Mouse (Mus musculus): ENCODE measurements at regions not wholly inside any gene's neighbourhood (a gene's known extent, or its start where the extent isn't known, plus 50 kb on each side); places are given as distances from the start of the nearest gene placed in this dataset.

DNA sequence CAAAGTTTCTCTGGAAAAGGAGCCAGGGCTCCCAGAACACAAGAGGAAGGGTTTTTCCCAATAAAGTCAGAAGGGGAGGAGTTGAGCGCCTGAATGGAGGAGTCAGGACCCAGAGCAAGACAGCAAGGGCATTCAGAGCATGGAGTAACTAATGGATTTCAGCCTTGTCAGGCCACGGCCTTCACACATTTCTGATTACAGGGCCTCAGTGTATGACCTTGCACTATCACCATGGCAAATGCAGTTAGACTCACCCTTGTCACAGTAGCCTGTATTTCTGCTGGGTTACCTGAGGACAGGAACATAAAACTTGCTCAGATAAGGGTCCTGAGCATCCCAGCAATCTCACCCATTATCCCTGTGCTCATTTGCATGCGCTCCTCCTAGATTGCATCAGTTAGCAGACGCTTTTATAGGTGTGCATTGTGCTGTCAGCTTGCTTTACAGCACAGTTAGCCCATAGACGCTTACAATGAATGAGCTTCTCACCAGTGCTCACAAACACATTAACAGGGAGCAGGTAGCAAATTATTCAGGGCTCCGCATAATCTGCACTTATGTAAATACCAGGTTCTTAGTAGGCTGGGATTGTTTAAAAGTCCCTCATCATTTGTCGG is 547.4 kb downstream of the Insc start:
- in situ Hi-C loops (cut with MboI, MseI), result no loop called here

DNA sequence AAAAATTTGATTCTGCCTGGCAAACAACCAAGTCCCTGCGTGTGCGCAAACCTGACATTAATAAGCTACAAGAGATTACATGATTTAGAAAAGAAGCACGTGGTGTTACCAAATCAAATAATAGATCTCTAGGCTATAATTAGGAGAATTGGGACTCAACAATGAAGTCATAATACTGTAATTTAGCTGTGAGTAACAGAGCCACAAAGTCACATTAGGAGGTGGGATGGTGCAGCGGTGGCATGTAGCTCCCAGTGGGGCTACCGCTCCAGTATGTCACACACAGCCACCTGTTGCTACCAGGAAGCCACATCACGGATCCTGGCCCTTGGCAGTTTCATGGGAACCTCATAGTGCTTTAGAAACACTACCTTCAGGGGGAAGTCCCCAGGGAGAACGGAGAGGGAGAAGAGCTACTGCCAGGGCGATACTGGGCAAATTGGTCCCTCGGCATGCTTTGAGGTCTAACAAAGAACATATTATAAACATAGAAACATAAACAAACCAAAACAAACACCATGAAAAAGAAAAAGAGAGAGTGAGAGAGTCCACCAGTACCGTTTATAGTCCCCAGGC is 551.2 kb downstream of the Insc start:
- in situ Hi-C loops (cut with MboI, MseI), result no loop called here

GRCm38 (mm10) chr7:115300241-115300640 is 556.7 kb downstream of the Insc start:
- in situ Hi-C loops (cut with MboI, MseI), result no loop called here

DNA sequence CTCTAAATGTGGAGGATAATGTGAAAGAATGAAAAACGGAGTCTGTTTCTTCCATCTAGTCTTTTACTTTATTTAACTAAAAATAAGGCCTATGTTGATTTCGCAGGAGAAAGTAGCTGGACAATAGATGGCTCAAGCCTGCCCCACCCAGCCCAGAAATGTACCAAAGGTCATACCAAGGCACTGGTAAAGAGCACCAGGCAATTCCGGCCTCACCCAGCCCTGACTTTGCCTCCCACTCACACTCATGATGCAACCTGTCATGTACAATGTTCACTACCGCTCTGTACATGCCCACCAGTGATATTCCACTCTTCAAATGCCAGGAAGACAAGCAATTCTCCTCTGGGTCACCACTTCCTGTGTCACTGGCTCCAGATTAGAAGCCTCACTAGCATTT is 564.9 kb downstream of the Insc start:
- in situ Hi-C loops (cut with MboI, MseI), result no loop called here

GRCm38 (mm10) chr7:115310400-115311225 is 567.1 kb downstream of the Insc start:
- in situ Hi-C loops (cut with MboI, MseI), result no loop called here

DNA sequence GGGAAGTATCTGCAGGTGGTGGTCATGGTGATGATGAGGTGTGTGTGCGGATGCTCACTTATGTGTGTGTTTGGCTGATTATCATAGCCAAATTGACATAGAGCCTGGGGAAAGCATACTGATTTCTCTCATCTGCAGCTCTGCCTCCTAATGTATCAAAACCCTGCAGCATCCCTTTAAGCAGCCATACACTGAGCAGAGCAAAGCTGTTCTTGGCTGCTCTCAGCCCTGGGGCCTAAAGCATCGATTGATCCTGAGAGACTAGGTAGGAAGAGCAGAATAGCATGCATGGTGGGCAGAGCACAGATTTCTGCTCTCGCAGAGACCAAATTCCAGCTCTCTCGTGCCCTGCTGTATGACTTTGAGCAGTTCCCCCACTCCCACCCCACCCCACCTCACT is 576.0 kb downstream of the Insc start:
- in situ Hi-C loops (cut with MboI, MseI), result no loop called here

- in situ Hi-C loops (cut with MboI, MseI), result loop anchor here (10.0 kb wide), 1 partner anchor 1972 kb away; no protein-coding TSS in a partner anchor
These were observed 579.5 kb downstream of the Insc start for GRCm38 (mm10) chr7:115322989-115323388.

GRCm38 (mm10) chr7:115328300-115328699 is 584.8 kb downstream of the Insc start:
- in situ Hi-C loops (cut with MboI, MseI), result loop anchor here (10.0 kb wide), 1 partner anchor 1967 kb away; no protein-coding TSS in a partner anchor

- in situ Hi-C loops (cut with MboI, MseI), result no loop called here
These were observed 588.2 kb downstream of the Insc start for GRCm38 (mm10) chr7:115331698-115332097.

DNA sequence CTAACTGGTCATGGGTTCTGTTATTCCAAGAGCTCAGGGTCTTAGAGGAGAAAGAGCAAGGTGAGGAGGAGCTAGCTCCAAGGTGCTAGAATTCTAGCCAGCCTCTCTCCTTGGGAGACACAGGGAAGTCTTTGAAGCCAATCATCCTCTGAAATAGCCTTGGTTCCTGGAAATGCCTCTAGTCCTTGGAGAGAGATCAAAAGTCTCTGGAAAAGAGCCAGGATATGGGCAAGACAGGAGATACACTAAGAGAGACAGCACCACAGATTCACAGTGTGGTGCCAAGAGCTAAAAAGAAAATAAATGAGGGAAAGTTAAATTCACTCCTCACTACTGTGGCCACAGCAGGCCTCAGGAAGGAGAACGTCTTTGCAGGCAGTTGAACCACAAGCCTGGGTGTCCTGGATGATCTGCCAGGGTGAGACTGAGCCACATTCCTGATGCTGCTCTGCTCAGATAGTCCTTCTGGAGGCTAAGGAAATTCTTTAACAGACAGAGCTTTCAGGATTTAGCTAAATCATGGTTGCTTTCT is 589.6 kb downstream of the Insc start:
- in situ Hi-C loops (cut with MboI, MseI), result no loop called here

- in situ Hi-C loops (cut with MboI, MseI), result no loop called here
These were observed 591.6 kb downstream of the Insc start for GRCm38 (mm10) chr7:115335051-115335450.

DNA sequence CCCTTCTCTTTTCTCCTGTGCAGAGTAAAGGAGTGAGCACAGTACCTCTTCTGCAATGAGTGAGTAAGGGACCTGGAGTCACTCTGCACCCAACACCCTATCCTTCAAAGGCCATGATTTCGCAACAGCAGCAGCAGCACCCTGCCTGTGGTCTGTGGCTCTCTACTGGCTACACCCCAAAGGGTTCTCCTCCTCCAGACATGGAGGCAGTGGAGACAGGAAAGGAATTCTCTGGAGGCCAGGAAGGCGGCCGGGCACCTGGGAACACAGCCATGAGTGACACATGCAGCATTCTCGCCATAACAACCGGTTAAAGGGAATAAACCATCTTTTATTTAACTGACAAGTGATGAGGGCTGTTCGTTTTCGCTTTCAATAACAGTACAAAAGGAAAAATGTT is 596.7 kb downstream of the Insc start:
- in situ Hi-C loops (cut with MboI, MseI), result no loop called here

GRCm38 (mm10) chr7:115341007-115341406 is 597.5 kb downstream of the Insc start:
- in situ Hi-C loops (cut with MboI, MseI), result no loop called here

DNA sequence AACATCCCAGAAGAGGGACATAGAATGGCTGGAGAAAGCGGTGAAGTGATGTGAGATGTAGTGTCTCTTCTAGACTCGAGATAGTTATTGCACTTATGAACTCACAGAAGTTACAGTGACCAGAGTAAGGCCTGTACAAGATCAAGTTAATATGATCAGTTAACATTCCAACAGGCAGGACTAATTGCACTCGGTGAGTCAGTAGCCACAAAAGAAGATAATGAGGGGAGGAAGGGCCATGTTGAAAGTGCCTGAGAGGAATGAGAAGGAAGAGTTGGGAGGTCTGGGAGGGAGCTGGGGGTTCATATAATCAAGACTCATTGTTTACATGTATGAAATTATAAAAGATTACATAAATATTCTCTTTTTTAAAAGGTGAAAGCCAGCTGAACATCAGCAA is 602.3 kb downstream of the Insc start:
- in situ Hi-C loops (cut with MboI, MseI), result no loop called here

- in situ Hi-C loops (cut with MboI, MseI), result no loop called here
These were observed 615.2 kb downstream of the Insc start for GRCm38 (mm10) chr7:115358711-115359110.

DNA sequence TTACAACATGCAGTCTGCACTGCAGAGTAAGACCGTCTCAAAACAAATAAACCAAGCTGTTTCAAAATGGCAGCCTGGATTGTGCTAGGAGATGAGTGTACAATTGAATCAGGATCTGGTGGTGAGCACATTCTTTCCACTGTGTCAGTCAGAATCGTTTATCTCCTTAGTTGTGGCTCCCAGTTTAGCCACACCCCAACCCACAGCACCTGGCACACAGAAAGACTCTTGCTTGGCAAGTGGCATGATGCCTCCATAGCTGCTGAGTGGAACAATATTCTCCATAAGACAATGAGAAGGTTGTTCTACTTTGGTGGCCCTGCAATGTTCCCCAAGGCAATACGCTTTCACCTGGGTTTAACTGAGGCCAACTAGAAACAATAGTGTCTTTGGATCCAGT is 616.6 kb downstream of the Insc start:
- in situ Hi-C loops (cut with MboI, MseI), result no loop called here

DNA sequence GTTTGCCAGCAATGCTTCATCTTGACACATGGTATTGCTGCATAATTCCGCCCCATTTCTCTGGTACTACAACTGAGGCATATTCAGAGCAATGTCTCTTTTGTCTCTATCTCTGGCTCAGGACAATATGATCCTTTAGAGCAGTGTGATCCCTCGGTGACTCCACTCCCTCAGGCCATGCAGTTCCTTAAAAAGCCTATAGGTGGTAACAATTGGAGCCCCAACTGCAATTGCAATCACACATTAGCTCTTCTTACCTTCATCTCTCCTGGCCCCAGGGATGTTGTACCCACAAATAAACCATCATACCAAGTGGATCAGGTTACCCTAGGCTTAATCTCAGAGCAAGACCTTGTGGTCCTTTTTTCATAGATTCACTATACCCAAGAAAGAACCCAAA is 618.6 kb downstream of the Insc start:
- in situ Hi-C loops (cut with MboI, MseI), result no loop called here

DNA sequence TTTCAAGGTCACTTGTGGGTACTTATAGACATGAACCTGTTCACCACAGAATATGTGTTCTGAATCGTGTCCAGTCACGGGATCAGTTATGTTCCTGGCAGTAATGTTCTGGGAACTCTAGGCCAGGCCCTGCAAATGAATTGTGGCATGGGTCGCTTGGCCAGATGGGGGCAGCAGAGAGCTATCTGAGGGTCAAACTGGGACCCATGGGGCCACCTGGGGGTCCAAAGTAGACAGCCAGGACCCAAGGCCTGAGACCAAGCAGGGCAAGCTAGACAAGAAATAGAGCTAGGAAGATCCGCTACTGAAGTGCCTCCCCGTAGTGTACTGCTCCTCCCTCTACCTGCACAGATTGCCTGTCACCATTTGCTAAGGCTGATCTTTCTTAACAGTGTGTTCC is 623.4 kb downstream of the Insc start:
- in situ Hi-C loops (cut with MboI, MseI), result no loop called here

DNA sequence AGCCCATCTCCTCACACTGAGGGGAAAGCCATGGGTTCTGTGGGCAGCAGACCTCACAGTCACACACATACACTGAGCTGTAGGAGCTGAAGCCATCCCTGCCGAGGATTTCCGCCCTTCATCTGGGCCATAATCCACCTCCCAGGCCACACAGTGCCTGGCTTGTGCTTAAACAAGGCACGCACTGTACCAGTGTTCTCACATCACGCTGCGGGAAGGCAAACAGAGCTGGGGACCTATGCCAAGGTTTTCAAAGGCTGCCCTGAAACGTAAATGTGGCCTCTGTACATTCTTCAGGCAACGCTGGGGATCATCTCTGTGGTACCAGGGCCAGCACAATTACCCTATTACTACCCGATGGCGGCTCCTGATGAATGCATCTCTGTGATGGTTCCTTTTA is 627.6 kb downstream of the Insc start:
- in situ Hi-C loops (cut with MboI, MseI), result no loop called here

- in situ Hi-C loops (cut with MboI, MseI), result no loop called here
These were observed 629.4 kb downstream of the Insc start for GRCm38 (mm10) chr7:115372921-115373320.

DNA sequence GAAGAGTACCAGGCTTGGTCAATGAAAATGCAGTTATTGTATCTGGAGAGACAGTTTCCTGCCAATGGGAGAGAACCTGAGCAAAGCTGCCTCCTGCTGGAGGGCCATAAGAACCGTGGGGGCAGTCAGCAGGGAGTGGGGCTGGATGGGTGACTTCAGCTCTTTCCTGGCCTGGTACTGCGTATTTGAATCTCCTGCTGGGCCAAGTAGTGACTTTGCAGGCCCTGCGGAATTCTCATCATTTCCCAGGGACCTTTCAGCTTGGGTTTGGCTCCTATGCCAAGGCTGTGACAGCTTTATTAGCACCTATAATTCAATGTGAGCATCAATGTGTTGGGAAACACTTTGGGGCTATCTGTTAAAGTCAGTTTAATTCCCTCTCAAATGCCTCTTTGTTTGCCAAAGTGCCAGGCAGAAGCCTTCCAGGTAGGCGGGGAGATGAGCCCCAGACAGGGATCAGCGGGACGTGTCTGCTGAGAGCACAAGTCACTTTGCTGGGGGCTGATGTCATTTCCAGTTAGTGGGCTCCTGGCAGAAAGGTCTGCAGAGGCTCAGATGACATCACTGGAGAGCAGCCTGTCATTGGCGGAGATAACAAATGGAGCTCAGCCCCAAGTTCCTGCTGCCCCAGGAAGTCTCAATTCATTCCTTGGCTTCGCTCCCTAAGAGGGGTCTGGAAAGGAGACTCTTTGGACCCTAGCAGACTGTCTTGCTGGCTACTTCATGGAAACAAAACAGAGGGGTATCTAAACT is 630.5 kb downstream of the Insc start:
- in situ Hi-C loops (cut with MboI, MseI), result no loop called here

- in situ Hi-C loops (cut with MboI, MseI), result no loop called here
These were observed 632.6 kb downstream of the Insc start for GRCm38 (mm10) chr7:115376067-115376466.
